Mouse (Mus musculus) heart, adult 9 months (tissue): ENCODE measurements around the gene Blm.

Experiments
- DNase-seq, 2 experiments: peaks; one replicate each; pipeline ENCODE4 v3.0.0; 2022; ENCODE audit warnings: low spot score in 2 of 2

Blm gene

GRCm38 (mm10) chr7:80405188-80405695 is 129.7 kb downstream of the Blm start, which contains the start of gene Furin:
TSS of gene Furin (minus strand) at chr7:80405436.
- no peak for DNase-seq
